Mouse (Mus musculus): ENCODE data around the gene Gm4131.

Gm4131 gene

GRCm38 (mm10) chr14:62456239-62456747 is 110.4 kb downstream of the Gm4131 start, which contains the start of gene Gucy1b2:
TSS of gene Gucy1b2 (minus strand) at chr14:62456289.
- DNase-seq (ENCODE audit: low spot score) = no peak

GRCm38 (mm10) chr14:62455570-62455879 is 111.2 kb downstream of the Gm4131 start:
- DNase-seq (ENCODE audit: low spot score) = no peak

- no peak for DNase-seq (ENCODE audit: low spot score)
These were observed 111.8 kb downstream of the Gm4131 start for GRCm38 (mm10) chr14:62454760-62455569.

DNA sequence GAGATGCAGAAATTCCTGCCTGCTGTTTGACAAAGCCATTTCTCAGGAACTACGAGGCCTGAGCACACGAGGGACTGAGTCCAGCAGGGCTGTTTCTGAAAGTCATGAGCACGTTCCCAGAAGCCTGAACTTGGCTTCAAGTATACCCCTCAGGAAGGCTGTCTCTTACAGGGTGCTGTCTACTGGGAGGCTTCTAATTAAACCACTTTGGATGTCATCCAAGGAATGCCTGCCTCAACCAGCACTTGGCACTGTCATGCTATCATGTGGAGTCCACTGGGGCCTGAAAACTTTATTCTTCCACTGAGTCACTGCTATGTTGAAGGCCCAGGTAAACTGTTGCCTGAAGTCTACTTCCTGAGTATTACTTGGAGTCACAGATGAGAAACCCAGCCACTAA is 112.6 kb downstream of the Gm4131 start:
- no peak for DNase-seq (ENCODE audit: low spot score)

DNA sequence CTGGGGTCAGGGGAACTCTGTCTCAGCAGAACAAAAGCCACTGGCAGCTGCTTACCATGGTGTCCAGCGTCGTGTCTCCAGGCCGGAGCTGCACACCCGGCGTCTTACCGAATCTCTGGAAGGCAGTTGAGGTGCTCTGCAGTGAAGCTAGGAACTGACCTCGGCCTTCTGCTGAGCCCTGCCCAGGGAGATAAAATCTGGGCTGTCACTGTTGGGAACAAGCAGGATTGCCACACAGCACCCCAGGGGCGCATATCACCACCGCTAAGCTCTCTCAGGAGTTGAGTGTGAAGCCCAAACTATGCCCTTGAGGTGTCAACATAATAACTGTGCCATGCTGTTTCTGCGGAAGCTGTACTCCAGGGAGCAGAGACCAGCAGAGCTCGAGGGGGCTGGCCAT is 113.4 kb downstream of the Gm4131 start:
- no peak for DNase-seq (ENCODE audit: low spot score)

DNA sequence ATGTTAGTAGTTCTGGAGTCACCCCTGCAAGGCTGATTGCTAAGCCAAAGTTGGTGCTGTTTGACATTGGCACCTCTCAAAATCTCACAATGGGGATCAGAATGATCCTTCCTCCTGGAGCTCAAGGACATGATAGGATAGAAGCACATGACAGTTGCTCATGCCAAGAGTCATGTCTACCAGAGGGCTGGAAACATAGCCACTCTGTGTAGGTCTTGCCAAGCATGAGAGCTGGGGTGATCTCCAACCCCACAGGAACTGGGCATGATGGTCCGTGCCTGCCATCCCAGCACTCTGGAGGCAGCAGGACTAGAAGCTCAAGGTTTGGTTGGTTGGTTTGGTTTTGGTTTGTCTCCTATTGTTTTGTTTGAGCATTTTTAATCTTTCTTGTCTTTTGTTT is 116.0 kb downstream of the Gm4131 start:
- no peak for DNase-seq (ENCODE audit: low spot score)

DNA sequence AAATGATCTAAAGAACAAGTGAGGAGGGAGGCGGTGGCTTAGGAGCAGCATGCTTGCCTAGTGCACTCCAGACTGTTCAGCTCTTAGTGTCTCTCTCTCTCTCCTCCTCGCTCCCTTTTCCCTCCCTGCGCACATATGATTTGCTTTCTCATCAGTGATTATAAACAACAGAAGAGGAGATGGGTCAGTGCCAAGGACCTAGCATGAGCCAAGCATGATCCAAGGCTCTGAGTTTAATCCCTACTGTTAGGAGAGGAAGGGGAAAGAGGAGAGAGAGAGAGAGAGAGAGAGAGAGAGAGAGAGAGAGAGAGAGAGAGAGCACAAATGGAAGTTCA is 119.5 kb downstream of the Gm4131 start:
- no peak for DNase-seq (ENCODE audit: low spot score)

- no peak for DNase-seq (ENCODE audit: low spot score)
These were observed 120.1 kb downstream of the Gm4131 start for GRCm38 (mm10) chr14:62446385-62447213.

DNA sequence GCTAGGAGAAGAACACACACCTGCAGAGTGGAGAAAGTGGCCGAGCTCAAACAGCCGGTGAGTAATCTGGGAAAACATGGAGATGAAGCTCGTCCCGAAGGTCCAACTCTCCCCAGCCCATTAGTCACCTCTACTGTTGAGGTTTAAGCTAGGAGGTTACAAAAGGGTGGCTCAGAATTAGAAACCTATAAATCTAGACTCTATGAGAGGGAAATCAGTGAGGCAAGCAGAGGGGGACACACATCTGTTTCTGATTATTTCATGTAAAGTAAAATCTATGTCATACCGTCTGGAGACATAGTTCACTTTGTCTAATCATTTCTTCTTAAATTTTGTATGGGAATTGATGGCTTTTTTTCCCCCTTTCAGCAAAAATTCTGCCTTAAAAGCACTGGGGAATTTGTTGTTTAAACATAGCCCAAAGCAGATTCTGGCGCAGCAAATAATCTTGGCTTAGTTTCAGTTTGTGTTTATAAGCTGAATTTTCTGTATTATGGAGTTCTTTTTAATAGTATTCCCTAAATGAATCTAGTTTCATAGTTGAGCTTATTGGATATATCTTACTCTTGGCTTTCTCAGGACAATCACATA is 122.8 kb downstream of the Gm4131 start:
- DNase-seq (ENCODE audit: low spot score) = no peak

DNA sequence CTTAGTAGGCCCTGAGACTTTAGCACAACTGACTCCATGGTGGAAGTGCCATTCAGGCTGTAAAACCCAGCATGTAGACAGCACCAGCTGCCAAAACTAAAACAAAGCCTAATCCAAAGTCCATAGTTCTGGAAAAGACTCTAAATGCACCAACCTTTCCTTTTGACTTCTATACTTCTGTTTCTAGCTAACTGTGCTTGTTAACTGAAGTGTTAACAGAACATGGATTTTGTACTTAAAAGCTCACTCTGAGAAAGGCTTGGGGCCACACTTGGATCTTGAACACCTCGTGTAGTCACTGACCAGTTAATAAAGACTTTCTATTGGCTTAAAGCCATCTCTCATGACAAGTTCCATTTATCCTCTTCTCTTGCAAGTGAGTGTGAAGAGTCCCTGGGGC is 123.8 kb downstream of the Gm4131 start:
- DNase-seq (ENCODE audit: low spot score) = no peak

DNA sequence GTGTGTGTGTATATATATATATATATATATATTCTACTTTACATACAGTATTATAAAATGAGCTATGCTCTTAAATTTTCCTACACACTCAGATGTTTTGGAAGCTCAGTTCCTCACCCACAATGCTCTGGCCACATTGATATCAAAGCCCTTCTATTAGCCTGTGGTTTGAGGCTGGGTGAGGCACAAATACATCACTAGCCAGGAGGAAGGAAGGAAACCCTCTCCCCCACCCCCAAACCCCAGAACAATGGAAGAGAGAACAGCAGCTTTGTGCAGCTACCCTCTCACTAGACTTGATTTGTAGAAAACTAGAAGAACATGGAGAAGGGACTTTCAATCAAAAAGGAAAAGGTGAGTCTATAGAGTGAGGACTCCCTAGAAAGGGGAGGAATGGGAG is 126.7 kb downstream of the Gm4131 start:
- DNase-seq (ENCODE audit: low spot score) = no peak

- DNase-seq (ENCODE audit: low spot score) = no peak
These were observed 128.5 kb downstream of the Gm4131 start for GRCm38 (mm10) chr14:62438236-62438635.

DNA sequence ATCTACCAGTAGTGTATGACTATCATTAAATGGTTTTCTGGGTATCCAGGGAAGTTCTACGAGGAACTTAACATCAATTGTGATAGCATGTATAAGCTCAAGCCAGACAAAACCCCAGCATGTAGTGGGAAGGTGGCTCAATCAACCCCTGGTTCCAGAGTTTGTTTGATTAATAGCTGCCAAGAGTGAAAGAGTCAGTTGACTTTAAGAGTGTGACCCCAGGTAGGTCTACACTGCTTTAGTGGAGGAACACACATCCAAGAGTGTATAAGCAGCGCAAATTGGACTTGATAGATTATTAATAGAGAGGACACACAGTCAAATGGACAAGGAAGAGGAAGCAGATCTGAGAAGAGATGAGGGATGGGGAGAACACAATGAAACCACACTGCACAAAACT is 128.9 kb downstream of the Gm4131 start:
- no peak for DNase-seq (ENCODE audit: low spot score)

DNA sequence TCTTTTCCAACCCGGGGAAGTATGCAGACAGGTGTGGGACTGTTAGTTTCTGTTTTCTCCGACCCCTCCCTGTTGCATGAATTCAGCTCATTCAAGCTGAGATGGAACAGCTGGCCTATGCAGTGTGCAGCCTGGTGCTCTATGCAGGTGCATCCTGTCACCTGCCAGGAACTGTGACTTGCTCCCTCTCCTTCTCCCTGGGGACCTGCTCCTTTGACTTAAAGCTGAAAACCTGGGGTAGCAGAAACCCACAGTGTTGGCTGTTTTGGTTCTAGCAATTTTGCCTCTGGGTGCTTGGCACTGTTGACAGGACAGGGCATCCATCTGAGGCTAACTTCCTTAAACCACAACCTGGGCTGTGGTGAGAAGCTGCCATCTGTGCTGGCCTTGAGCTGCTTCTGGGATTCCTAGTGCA is 141.4 kb downstream of the Gm4131 start:
- DNase-seq (ENCODE audit: low spot score) = no peak

GRCm38 (mm10) chr14:62422265-62422664 is 144.5 kb downstream of the Gm4131 start:
- DNase-seq (ENCODE audit: low spot score) = no peak

DNA sequence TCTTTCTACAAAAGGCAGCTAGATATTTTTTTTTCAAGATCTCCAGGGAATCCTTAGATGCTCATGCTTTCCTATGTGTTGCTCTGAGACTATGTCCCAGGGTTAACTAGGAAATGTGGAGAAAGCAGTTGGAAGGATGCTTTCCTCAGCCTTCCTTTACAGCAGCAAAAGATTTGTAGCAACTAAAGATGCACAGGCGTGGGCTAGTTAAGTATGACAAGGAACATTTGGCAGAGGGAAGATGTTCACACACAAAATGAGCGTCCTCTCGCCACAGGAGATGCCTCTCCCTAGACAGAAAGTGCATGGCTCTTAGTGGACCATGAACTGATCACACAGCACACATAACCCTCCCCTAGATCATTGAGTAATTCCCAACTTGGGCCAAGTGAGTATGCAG is 149.2 kb downstream of the Gm4131 start:
- no peak for DNase-seq (ENCODE audit: low spot score)

GRCm38 (mm10) chr14:62416742-62417134 is 150.0 kb downstream of the Gm4131 start:
- no peak for DNase-seq (ENCODE audit: low spot score)

DNA sequence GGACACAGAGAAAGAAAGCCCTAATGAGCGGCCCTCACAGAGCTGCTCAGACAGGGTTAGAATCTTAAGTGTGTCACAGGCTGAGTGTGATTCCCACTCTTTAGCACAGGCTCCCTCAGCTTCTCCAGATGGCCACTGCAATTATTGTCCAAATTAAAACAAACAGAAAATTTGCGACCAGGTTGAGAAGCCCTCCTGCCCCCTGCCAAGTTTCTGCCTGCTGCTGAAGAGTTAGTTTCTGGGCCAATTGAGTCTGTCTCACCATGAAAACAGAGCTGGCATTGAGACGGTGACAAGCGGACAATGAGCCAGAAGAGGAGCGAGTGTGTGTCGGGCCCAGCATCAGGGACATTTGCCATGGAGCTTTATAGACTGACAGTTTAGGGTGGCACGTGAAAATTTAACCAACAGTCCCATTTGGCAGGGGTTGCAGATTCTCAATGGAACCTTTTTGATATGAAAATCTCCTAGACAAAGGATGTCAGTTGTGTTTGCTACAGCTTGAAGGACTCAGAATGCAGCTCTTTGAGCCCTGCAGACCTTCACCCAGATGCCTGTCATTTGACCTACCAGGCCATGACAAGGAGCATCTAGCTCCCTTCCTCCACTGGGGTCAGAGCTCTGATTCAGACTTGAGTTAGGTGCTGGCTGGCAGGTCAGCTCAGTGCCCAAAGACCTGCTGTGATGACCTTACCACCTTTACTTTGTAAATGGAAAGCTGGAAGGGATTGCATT is 150.5 kb downstream of the Gm4131 start:
- no peak for DNase-seq (ENCODE audit: low spot score)
